Mouse (Mus musculus): ENCODE measurements around the gene Abhd17b.
A peak's percentile ranks its signal among the peaks of the same experiment; 100 is the strongest.
"Not testable (repeated sequence)": the region's sequence is repeated elsewhere in the genome, so short reads cannot be mapped to it uniquely, and the experiment has no call there.

Abhd17b gene

GRCm38 (mm10) chr19:21652285-21653171 is 457 bp upstream of the Abhd17b start, which contains the start of gene 1110059E24Rik:
Gene 1110059E24Rik (minus strand): TSS chr19:21652976.
- peak; percentile 93 for DNase-seq (ENCODE audit: low read depth)

- no peak for DNase-seq (ENCODE audit: low read depth)
Measured at GRCm38 (mm10) chr19:21654788-21655187, 1.8 kb downstream of the Abhd17b start.

- DNase-seq (ENCODE audit: low read depth): no peak
Measured at GRCm38 (mm10) chr19:21660734-21661133, 7.7 kb downstream of the Abhd17b start.

GRCm38 (mm10) chr19:21663756-21664456 is 10.9 kb downstream of the Abhd17b start:
- no peak for DNase-seq (ENCODE audit: low read depth)

GRCm38 (mm10) chr19:21669650-21670049 is 16.7 kb downstream of the Abhd17b start:
- no peak for DNase-seq (ENCODE audit: low read depth)

- no peak for DNase-seq (ENCODE audit: low read depth)
Measured at GRCm38 (mm10) chr19:21674354-21675096, 21.5 kb downstream of the Abhd17b start.

- DNase-seq (ENCODE audit: low read depth): no peak
Measured at GRCm38 (mm10) chr19:21680091-21680490, 27.1 kb downstream of the Abhd17b start.

- DNase-seq (ENCODE audit: low read depth): no peak
Measured at GRCm38 (mm10) chr19:21680986-21681385, 28.0 kb downstream of the Abhd17b start.

GRCm38 (mm10) chr19:21713260-21714031 is 60.5 kb downstream of the Abhd17b start:
- no peak for DNase-seq (ENCODE audit: low read depth)

GRCm38 (mm10) chr19:21714278-21714883 is 61.4 kb downstream of the Abhd17b start:
- DNase-seq (ENCODE audit: low read depth): no peak

GRCm38 (mm10) chr19:21715005-21715442 is 62.0 kb downstream of the Abhd17b start:
- no peak for DNase-seq (ENCODE audit: low read depth)

GRCm38 (mm10) chr19:21715515-21715914 is 62.5 kb downstream of the Abhd17b start:
- no peak for DNase-seq (ENCODE audit: low read depth)

- no peak for DNase-seq (ENCODE audit: low read depth)
Measured at GRCm38 (mm10) chr19:21716456-21716855, 63.5 kb downstream of the Abhd17b start.

- DNase-seq (ENCODE audit: low read depth): no peak
Measured at GRCm38 (mm10) chr19:21719206-21719605, 66.2 kb downstream of the Abhd17b start.

GRCm38 (mm10) chr19:21720950-21721349 is 68.0 kb downstream of the Abhd17b start:
- DNase-seq (ENCODE audit: low read depth): no peak

GRCm38 (mm10) chr19:21723280-21723679 is 70.3 kb downstream of the Abhd17b start:
- not testable (repeated sequence) for DNase-seq (ENCODE audit: low read depth)

GRCm38 (mm10) chr19:21723911-21724655 is 71.1 kb downstream of the Abhd17b start:
- DNase-seq (ENCODE audit: low read depth): no peak

GRCm38 (mm10) chr19:21725168-21725567 is 72.2 kb downstream of the Abhd17b start:
- DNase-seq (ENCODE audit: low read depth): no peak

GRCm38 (mm10) chr19:21727081-21727480 is 74.1 kb downstream of the Abhd17b start:
- no peak for DNase-seq (ENCODE audit: low read depth)

- DNase-seq (ENCODE audit: low read depth): no peak
Measured at GRCm38 (mm10) chr19:21728342-21728741, 75.4 kb downstream of the Abhd17b start.

All from c-Kit-positive CD71-negative TER-119-negative erythroid progenitor cells, embryonic 14.5 days (primary cell).